Comparison of ENCODE assay signal across 12 mouse cellular contexts in genomic region chr9:21097793-21098192, GRCm38 (mm10). TPM values are rescaled to one million over a fixed set of nuclear protein-coding genes. Genes with fewer than 3 reads are reported as not detected.
DNase-seq lines count a peak whose midpoint lies in the region; ATAC-seq lines count a peak whose summit lies in the region.
"Had no signal": no experiment of that assay in that cellular context is flagged by ENCODE, and none has a peak within 500 bp of the region (broad histone marks: within the 10 kb centered on the region; RNA-seq: fewer than 3 reads in every experiment).

No protein-coding gene starts in this region.

- no peak overlapping the region for H3K4me2 ChIP-seq in hindbrain, embryonic 11.5 days (replicated peaks; ENCODE audit: low read depth, low read length)
- H3K4me2 ChIP-seq: heart, embryonic 15.5 days had no signal

- ATAC-seq in hindbrain, embryonic 11.5 days (ENCODE audit: low FRiP score), result no peak
- ATAC-seq: forebrain, embryonic 14.5 days; inflammation-experienced regulatory T-cells, adult 6 months had no signal

- H3K9ac ChIP-seq in hindbrain, embryonic 11.5 days (ENCODE audit: low read depth, low read length), result no peak overlapping the region
- H3K9ac ChIP-seq: heart, embryonic 15.5 days had no signal

- peak; percentile 71 for DNase-seq in right cerebral cortex, postnatal 25 days
- no peak for DNase-seq in right cerebral cortex, postnatal 10 days (ENCODE audit: low spot score in 2 of 2)
- DNase-seq in frontal cortex, adult 2 months (ENCODE audit: extremely low spot score in 1 of 2, low spot score in 1 of 2), result peak; percentile 72 to 84
- peak; percentile 49 to 76 for DNase-seq in left cerebral cortex, adult 9 months (ENCODE audit: low spot score in 2 of 2)
- peak; percentile 90 for DNase-seq in telencephalon, adult 2 months (ENCODE audit: low read depth, low spot score)
- no peak for DNase-seq in cerebellum, adult 11-12 months
- no peak for DNase-seq in adipocyte (ENCODE audit: low spot score)
- DNase-seq in hindbrain, embryonic 11.5 days (ENCODE audit: low spot score), result no peak

- H3K9me3 ChIP-seq in hindbrain, embryonic 11.5 days (ENCODE audit: control insufficient read depth, low read length), result no peaks in the 10 kb centered on the region
- H3K9me3 ChIP-seq: heart, embryonic 15.5 days; megakaryocyte, embryonic 14.5 days had no signal

- no peak overlapping the region for H3K4me3 ChIP-seq in hindbrain, embryonic 11.5 days (ENCODE audit: low read depth, low read length)
- H3K4me3 ChIP-seq: heart, embryonic 15.5 days; megakaryocyte, embryonic 14.5 days had no signal

- H3K4me1 ChIP-seq in hindbrain, embryonic 11.5 days (replicated peaks; ENCODE audit: control insufficient read depth, insufficient read depth, low read length), result no peaks in the 10 kb centered on the region

- 90% methylated on average over 8 of the region's 8 CpGs for WGBS in hindbrain, embryonic 11.5 days

- no peaks in the 10 kb centered on the region for H3K36me3 ChIP-seq in hindbrain, embryonic 11.5 days (ENCODE audit: control insufficient read depth, insufficient read depth, low read length)
- H3K36me3 ChIP-seq: heart, embryonic 15.5 days had no signal

- H3K27me3 ChIP-seq in hindbrain, embryonic 11.5 days (ENCODE audit: control insufficient read depth, insufficient read depth, low read length), result no peaks in the 10 kb centered on the region
- H3K27me3 ChIP-seq: heart, embryonic 15.5 days; megakaryocyte, embryonic 14.5 days had no signal

- no peak overlapping the region for H3K27ac ChIP-seq in hindbrain, embryonic 11.5 days (ENCODE audit: low read depth, low read length)
- H3K27ac ChIP-seq: heart, embryonic 15.5 days had no signal

RNA-seq across cellular contexts. Expression of gene Raver1, which starts 6.0 kb away (rescaled TPM):
- polyA plus RNA-seq in frontal cortex, adult 2 months (2012; rRNA removed), result 27.9 and 28.2 TPM in 2 replicates
- polyA plus RNA-seq in hindbrain, embryonic 11.5 days (2014; fragmentation: Nextera tagmentation; extraction: Ambion mirVana), result 60.2 and 60.7 TPM in 2 replicates

RNA-seq across cellular contexts. Expression of gene Gm38431, which starts 6.0 kb away (rescaled TPM):
- 1.4 and 1.7 TPM in 2 replicates for polyA plus RNA-seq in frontal cortex, adult 2 months (2012; rRNA removed)
- polyA plus RNA-seq in hindbrain, embryonic 11.5 days (2014; fragmentation: Nextera tagmentation; extraction: Ambion mirVana), result 2.0 and 2.3 TPM in 2 replicates

RNA-seq across cellular contexts. Expression of gene Fdx1l, which starts 24.4 kb away (rescaled TPM):
- polyA plus RNA-seq in frontal cortex, adult 2 months (2012; rRNA removed), result 123 and 124 TPM in 2 replicates
- 46.1 and 53.2 TPM in 2 replicates for polyA plus RNA-seq in hindbrain, embryonic 11.5 days (2014; fragmentation: Nextera tagmentation; extraction: Ambion mirVana)

RNA-seq across cellular contexts. Expression of gene Gm49373, which starts 24.9 kb away (rescaled TPM):
- 1.6 and 2.5 TPM in 2 replicates for polyA plus RNA-seq in frontal cortex, adult 2 months (2012; rRNA removed)
- polyA plus RNA-seq in hindbrain, embryonic 11.5 days (2014; fragmentation: Nextera tagmentation; extraction: Ambion mirVana), result 0.40 and 1.0 TPM in 2 replicates
- polyA plus RNA-seq: inflammation-experienced regulatory T-cells, adult 6 months had no signal

RNA-seq across cellular contexts. Expression of gene Zglp1, which starts 30.9 kb away (rescaled TPM):
- not detected in 2 replicates for polyA plus RNA-seq in frontal cortex, adult 2 months (2012; rRNA removed)
- polyA plus RNA-seq in hindbrain, embryonic 11.5 days (2014; fragmentation: Nextera tagmentation; extraction: Ambion mirVana), result 0.45 and 2.7 TPM in 2 replicates
- polyA plus RNA-seq: heart, embryonic 15.5 days had no signal

Comparison
In these comparisons a context has a peak if more than half of its experiments do, and no peak if none do; other contexts are left out.
1. DNase-seq: peak in right cerebral cortex, postnatal 25 days (single experiment), frontal cortex, adult 2 months (2 of 2), left cerebral cortex, adult 9 months (2 of 2) and telencephalon, adult 2 months (single experiment); none in right cerebral cortex, postnatal 10 days (0 of 2), cerebellum, adult 11-12 months (single experiment), adipocyte (single experiment) and hindbrain, embryonic 11.5 days (single experiment).